Mouse (Mus musculus) ZHBTc4 (cell line): ENCODE results near the gene Olfr1160.
"Not testable (repeated sequence)": the region's sequence is repeated elsewhere in the genome, so short reads cannot be mapped to it uniquely, and the experiment has no call there.

Experiments used
- DNase-seq: peaks from one replicate; pipeline ENCODE4 v3.0.0-alpha.2; 2011; ENCODE audit warnings: low read depth, low spot score

Gene Olfr1160

GRCm38 (mm10) chr2:88007515-88008318 is at the start of gene Olfr1160:
Gene Olfr1160, minus strand, starts transcription at chr2:88008268.
- no peak for DNase-seq

- DNase-seq = no peak
These were observed 43.0 kb upstream of the Olfr1160 start, which contains the start of gene Olfr1162 for GRCm38 (mm10) chr2:88051029-88051428. Gene Olfr1162, minus strand, starts transcription at chr2:88051129.

GRCm38 (mm10) chr2:88037599-88037998 is 29.5 kb upstream of the Olfr1160 start, which contains the start of gene Olfr73:
Gene Olfr73, minus strand, starts transcription at chr2:88037699.
- DNase-seq = no peak

GRCm38 (mm10) chr2:88022474-88022873 is 14.4 kb upstream of the Olfr1160 start, which contains the start of gene Olfr1161:
Gene Olfr1161, plus strand, starts transcription at chr2:88022774.
- DNase-seq = not testable (repeated sequence)

- DNase-seq = no peak
These were observed 18.3 kb downstream of the Olfr1160 start, which contains the start of gene Olfr1158 for GRCm38 (mm10) chr2:87989813-87990212. Gene Olfr1158, plus strand, starts transcription at chr2:87990113.

GRCm38 (mm10) chr2:87974563-87974962 is 33.5 kb downstream of the Olfr1160 start, which contains the start of gene Olfr74:
Gene Olfr74, minus strand, starts transcription at chr2:87974663.
- DNase-seq = no peak

GRCm38 (mm10) chr2:87968199-87968598 is 39.9 kb downstream of the Olfr1160 start, which contains the start of gene Olfr1157:
Gene Olfr1157, minus strand, starts transcription at chr2:87968299.
- no peak for DNase-seq

- DNase-seq = no peak
These were observed 55.1 kb downstream of the Olfr1160 start, which contains the start of gene Olfr1156 for GRCm38 (mm10) chr2:87953000-87953399. Gene Olfr1156, minus strand, starts transcription at chr2:87953100.
